18 mouse cellular contexts compared by ENCODE assay signal in the genomic region with DNA sequence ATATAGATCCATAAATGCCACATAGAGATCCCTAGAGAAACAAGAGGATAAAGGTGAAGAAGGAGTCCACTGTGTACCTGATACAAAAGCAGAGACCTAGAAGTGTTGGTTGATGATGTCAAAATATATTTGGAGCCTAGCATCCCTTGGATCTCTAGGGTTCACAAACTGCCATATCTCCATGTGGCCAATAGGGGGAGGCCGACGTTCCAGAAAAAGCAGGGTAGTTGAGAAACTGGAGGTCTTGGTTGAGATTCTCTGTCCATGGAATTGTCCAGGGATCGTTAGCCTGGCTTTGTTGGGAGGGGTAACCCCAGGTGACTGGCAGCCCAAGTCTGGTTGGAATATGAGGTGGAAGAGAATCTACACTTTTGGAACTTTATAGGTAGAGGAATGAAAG. TPM values are rescaled to one million over a fixed set of nuclear protein-coding genes. Genes with fewer than 3 reads are reported as not detected.
DNase-seq lines count a peak whose midpoint lies in the region; ATAC-seq and TF ChIP-seq lines count a peak whose summit lies in the region.
"Had no signal": no experiment of that assay in that cellular context is flagged by ENCODE, and none has a peak within 500 bp of the region (broad histone marks: within the 10 kb centered on the region; RNA-seq: fewer than 3 reads in every experiment).

No protein-coding gene starts in this region.

- no peak for ATAC-seq in heart, postnatal 0 days (ENCODE audit: insufficient read depth, low read depth)
- ATAC-seq in lung, postnatal 0 days: no peak

- no peak for DNase-seq in heart, postnatal 0 days (ENCODE audit: low spot score)
- no peak for DNase-seq in heart, adult 8-10 months (ENCODE audit: low spot score)
- no peak for DNase-seq in lung, postnatal 0 days (ENCODE audit: low spot score)
- DNase-seq in lung, postnatal 14 days: no peak
- DNase-seq in NIH3T3 (ENCODE audit: low read depth): peak; percentile 5
- DNase-seq in layer of hippocampus, postnatal 14 days (ENCODE audit: low spot score in 2 of 2): no peak
- DNase-seq in testis, postnatal 14 days (ENCODE audit: low spot score): no peak
- DNase-seq: cerebellum, adult 2 months; heart, adult 11 months; heart, postnatal 4 days; kidney, adult 18-20 months had no signal

- no peak overlapping the region for H3K9ac ChIP-seq in heart, postnatal 0 days (replicated peaks; ENCODE audit: low read depth, low read length)
- H3K9ac ChIP-seq in lung, postnatal 0 days (replicated peaks; ENCODE audit: low read depth): no peak overlapping the region
- H3K9ac ChIP-seq: stomach, embryonic 15.5 days had no signal

- no peak overlapping the region for H3K4me3 ChIP-seq in heart, postnatal 0 days (ENCODE audit: low read depth, low read length)
- H3K4me3 ChIP-seq in lung, postnatal 0 days (ENCODE audit: low read depth, low read length): no peak overlapping the region
- no peak overlapping the region for H3K4me3 ChIP-seq in small intestine, adult 2 months (ENCODE audit: low read depth, low read length)
- H3K4me3 ChIP-seq: erythroblast, embryonic 14.5 days; megakaryocyte, embryonic 14.5 days; stomach, embryonic 15.5 days had no signal

- no peak overlapping the region for H3K27ac ChIP-seq in heart, postnatal 0 days (ENCODE audit: low read depth)
- H3K27ac ChIP-seq in lung, postnatal 0 days (ENCODE audit: low read length): no peak overlapping the region
- no peak overlapping the region for H3K27ac ChIP-seq in small intestine, adult 2 months (ENCODE audit: insufficient read depth, low read depth, low read length)
- H3K27ac ChIP-seq: stomach, embryonic 15.5 days had no signal

- TF ChIP-seq EP300 in heart, postnatal 0 days (IDR thresholded peaks at IDR 0.05; ENCODE audit: low read depth): no peak
- no peak for TF ChIP-seq EP300 in lung, postnatal 0 days (IDR thresholded peaks at IDR 0.05)

- H3K4me1 ChIP-seq in heart, postnatal 0 days (ENCODE audit: control insufficient read depth, insufficient read depth): no peaks in the 10 kb centered on the region
- no peaks in the 10 kb centered on the region for H3K4me1 ChIP-seq in lung, postnatal 0 days (ENCODE audit: insufficient read depth, low read depth, low read length)
- H3K4me1 ChIP-seq in small intestine, adult 2 months (ENCODE audit: control insufficient read depth, insufficient read depth, insufficient read length, low read length): no peaks in the 10 kb centered on the region
- H3K4me1 ChIP-seq: megakaryocyte, embryonic 14.5 days; stomach, embryonic 15.5 days had no signal

- no peak for TF ChIP-seq POLR2A in small intestine, adult 2 months (IDR thresholded peaks at IDR 0.05; ENCODE audit: low read depth, low read length)

- no peaks in the 10 kb centered on the region for H3K36me3 ChIP-seq in heart, postnatal 0 days (replicated peaks; ENCODE audit: control insufficient read depth, insufficient read depth, low read length)
- no peaks in the 10 kb centered on the region for H3K36me3 ChIP-seq in lung, postnatal 0 days (ENCODE audit: insufficient read depth, low read length)
- no peaks in the 10 kb centered on the region for H3K36me3 ChIP-seq in small intestine, adult 2 months (ENCODE audit: control insufficient read depth, insufficient read depth, low read length)
- H3K36me3 ChIP-seq: stomach, embryonic 15.5 days had no signal

- H3K4me2 ChIP-seq in heart, postnatal 0 days (ENCODE audit: low read depth, low read length): no peak overlapping the region
- no peak overlapping the region for H3K4me2 ChIP-seq in lung, postnatal 0 days (replicated peaks; ENCODE audit: low read depth, low read length)
- H3K4me2 ChIP-seq: stomach, embryonic 15.5 days had no signal

- H3K9me3 ChIP-seq in heart, postnatal 0 days (replicated peaks; ENCODE audit: control insufficient read depth, low read length): no peaks in the 10 kb centered on the region
- H3K9me3 ChIP-seq in lung, postnatal 0 days (ENCODE audit: low read length): no peaks in the 10 kb centered on the region
- H3K9me3 ChIP-seq: megakaryocyte, embryonic 14.5 days; stomach, embryonic 15.5 days had no signal

- peak; percentile 17; the same call in 1 of the 2 replicates for TF ChIP-seq CTCF in heart, postnatal 0 days (IDR thresholded peaks at IDR 0.05; ENCODE audit: low read depth)
- peak; percentile 33; the same call in 1 of the 2 replicates for TF ChIP-seq CTCF in lung, postnatal 0 days (IDR thresholded peaks at IDR 0.05)
- TF ChIP-seq CTCF in small intestine, adult 2 months (IDR thresholded peaks at IDR 0.05; ENCODE audit: extremely low read depth, insufficient read length, insufficient replicate concordance, low read depth, low read length): peak; percentile 13; the same call in 1 of the 2 replicates

- no peaks in the 10 kb centered on the region for H3K27me3 ChIP-seq in heart, postnatal 0 days (ENCODE audit: control insufficient read depth, insufficient read depth, low read length)
- no peaks in the 10 kb centered on the region for H3K27me3 ChIP-seq in lung, postnatal 0 days (replicated peaks; ENCODE audit: insufficient read depth, low read length)
- H3K27me3 ChIP-seq in small intestine, adult 2 months (ENCODE audit: control insufficient read depth, insufficient read depth, low read length): no peaks in the 10 kb centered on the region
- H3K27me3 ChIP-seq: megakaryocyte, embryonic 14.5 days; stomach, embryonic 15.5 days had no signal

- WGBS in heart, postnatal 0 days: 41% methylated on average over 3 of the region's 3 CpGs
- WGBS in lung, postnatal 0 days: 45% methylated on average over 3 of the region's 3 CpGs
- WGBS in small intestine, adult 2 months: 44% methylated on average over 3 of the region's 3 CpGs

RNA-seq across cellular contexts. Expression of gene Gzmd, which starts 4.1 kb away (rescaled TPM):
- not detected in 2 replicates for total RNA-seq in heart, postnatal 0 days (2014; rRNA removed; ENCODE audit: low replicate concordance)
- polyA plus RNA-seq in heart, postnatal 0 days (2015; fragmentation: Nextera tagmentation; extraction: Ambion mirVana): not detected in 2 replicates
- not detected for total RNA-seq in heart, adult 8-10 months (2022)
- polyA plus RNA-seq in lung, postnatal 0 days (2015; fragmentation: Nextera tagmentation; extraction: Ambion mirVana): not detected in 2 replicates
- polyA plus RNA-seq in small intestine, adult 2 months (2012; rRNA removed): not detected in 2 replicates
- not detected for total RNA-seq in layer of hippocampus, postnatal 14 days (2021)
- total RNA-seq: heart, postnatal 4 days; left cerebral cortex, postnatal 14 days had no signal
- polyA plus RNA-seq: cerebellum, adult 2 months; erythroblast, embryonic 14.5 days; large intestine, adult 2 months; liver, embryonic 16.5 days; stomach, embryonic 15.5 days had no signal

RNA-seq across cellular contexts. Expression of gene Gzme, which starts 7.9 kb away (rescaled TPM):
- not detected in 2 replicates for total RNA-seq in heart, postnatal 0 days (2014; rRNA removed; ENCODE audit: low replicate concordance)
- polyA plus RNA-seq in heart, postnatal 0 days (2015; fragmentation: Nextera tagmentation; extraction: Ambion mirVana): not detected in 2 replicates
- not detected for total RNA-seq in heart, adult 8-10 months (2022)
- not detected in 2 replicates for polyA plus RNA-seq in lung, postnatal 0 days (2015; fragmentation: Nextera tagmentation; extraction: Ambion mirVana)
- not detected in 2 replicates for polyA plus RNA-seq in small intestine, adult 2 months (2012; rRNA removed)
- total RNA-seq in layer of hippocampus, postnatal 14 days (2021): not detected
- total RNA-seq: heart, postnatal 4 days; left cerebral cortex, postnatal 14 days had no signal
- polyA plus RNA-seq: cerebellum, adult 2 months; erythroblast, embryonic 14.5 days; large intestine, adult 2 months; liver, embryonic 16.5 days; stomach, embryonic 15.5 days had no signal

RNA-seq across cellular contexts. Expression of gene Ctsg, which starts 26.0 kb away (rescaled TPM):
- total RNA-seq in heart, postnatal 0 days (2014; rRNA removed; ENCODE audit: low replicate concordance): not detected in 2 replicates
- polyA plus RNA-seq in heart, postnatal 0 days (2015; fragmentation: Nextera tagmentation; extraction: Ambion mirVana): 0.15 and 0.23 TPM in 2 replicates
- total RNA-seq in heart, adult 8-10 months (2022): not detected
- 0.29 and 0.31 TPM in 2 replicates for polyA plus RNA-seq in lung, postnatal 0 days (2015; fragmentation: Nextera tagmentation; extraction: Ambion mirVana)
- 0.25 TPM in 1 of 2 replicates, not detected in the other for polyA plus RNA-seq in small intestine, adult 2 months (2012; rRNA removed)
- total RNA-seq in layer of hippocampus, postnatal 14 days (2021): not detected
- total RNA-seq: heart, postnatal 4 days; left cerebral cortex, postnatal 14 days had no signal
- polyA plus RNA-seq: cerebellum, adult 2 months; large intestine, adult 2 months had no signal

RNA-seq across cellular contexts. Expression of gene Gzmg, which starts 31.0 kb away (rescaled TPM):
- total RNA-seq in heart, postnatal 0 days (2014; rRNA removed; ENCODE audit: low replicate concordance): not detected in 2 replicates
- polyA plus RNA-seq in heart, postnatal 0 days (2015; fragmentation: Nextera tagmentation; extraction: Ambion mirVana): not detected in 2 replicates
- not detected for total RNA-seq in heart, adult 8-10 months (2022)
- polyA plus RNA-seq in lung, postnatal 0 days (2015; fragmentation: Nextera tagmentation; extraction: Ambion mirVana): not detected in 2 replicates
- polyA plus RNA-seq in small intestine, adult 2 months (2012; rRNA removed): not detected in 2 replicates
- total RNA-seq in layer of hippocampus, postnatal 14 days (2021): not detected
- total RNA-seq: heart, postnatal 4 days; left cerebral cortex, postnatal 14 days had no signal
- polyA plus RNA-seq: cerebellum, adult 2 months; erythroblast, embryonic 14.5 days; large intestine, adult 2 months; liver, embryonic 16.5 days; stomach, embryonic 15.5 days had no signal

RNA-seq across cellular contexts. Expression of gene Mcpt8, which starts 43.3 kb away (rescaled TPM):
- not detected in 2 replicates for total RNA-seq in heart, postnatal 0 days (2014; rRNA removed; ENCODE audit: low replicate concordance)
- polyA plus RNA-seq in heart, postnatal 0 days (2015; fragmentation: Nextera tagmentation; extraction: Ambion mirVana): 0.22 and 0.38 TPM in 2 replicates
- not detected for total RNA-seq in heart, adult 8-10 months (2022)
- polyA plus RNA-seq in lung, postnatal 0 days (2015; fragmentation: Nextera tagmentation; extraction: Ambion mirVana): 5.0 and 5.6 TPM in 2 replicates
- polyA plus RNA-seq in small intestine, adult 2 months (2012; rRNA removed): not detected in 2 replicates
- not detected for total RNA-seq in layer of hippocampus, postnatal 14 days (2021)
- total RNA-seq: heart, postnatal 4 days; left cerebral cortex, postnatal 14 days had no signal
- polyA plus RNA-seq: cerebellum, adult 2 months; large intestine, adult 2 months had no signal
